Mouse (Mus musculus): Measurements from ENCODE around the gene Hrh3.

Hrh3 gene

GRCm38 (mm10) chr2:180107081-180107480 lies 2.8 kb upstream of the Hrh3 start:
- DNase-seq (ENCODE audit: low spot score in 2 of 2), result peak in 1 of 2 experiments; percentile 48

- no peak for DNase-seq (ENCODE audit: low spot score in 2 of 2)
Measured at GRCm38 (mm10) chr2:180105441-180106190, 1.3 kb upstream of the Hrh3 start.

GRCm38 (mm10) chr2:180104659-180105377 lies 530 bp upstream of the Hrh3 start:
- DNase-seq (ENCODE audit: low spot score in 2 of 2), result no peak

GRCm38 (mm10) chr2:180103151-180103977 lies 924 bp downstream of the Hrh3 start:
- no peak for DNase-seq (ENCODE audit: low spot score in 2 of 2)

- DNase-seq (ENCODE audit: low spot score in 2 of 2), result peak in 1 of 2 experiments; percentile 37
Measured at GRCm38 (mm10) chr2:180099529-180099928, 4.8 kb downstream of the Hrh3 start.

- DNase-seq (ENCODE audit: low spot score in 2 of 2), result no peak
Measured at GRCm38 (mm10) chr2:180098167-180098566, 6.1 kb downstream of the Hrh3 start.

GRCm38 (mm10) chr2:180097585-180097984 lies 6.7 kb downstream of the Hrh3 start:
- DNase-seq (ENCODE audit: low spot score in 2 of 2), result no peak

GRCm38 (mm10) chr2:180095711-180096110 lies 8.6 kb downstream of the Hrh3 start:
- DNase-seq (ENCODE audit: low spot score in 2 of 2), result no peak

- no peak for DNase-seq (ENCODE audit: low spot score in 2 of 2)
Measured at GRCm38 (mm10) chr2:180090285-180090684, 14.0 kb downstream of the Hrh3 start.

GRCm38 (mm10) chr2:180087472-180087871 lies 16.8 kb downstream of the Hrh3 start:
- peak in 1 of 2 experiments; percentile 13 for DNase-seq (ENCODE audit: low spot score in 2 of 2)

- no peak for DNase-seq (ENCODE audit: low spot score in 2 of 2)
Measured at GRCm38 (mm10) chr2:180086637-180087027, 17.7 kb downstream of the Hrh3 start.

- peak in 1 of 2 experiments; percentile 11 for DNase-seq (ENCODE audit: low spot score in 2 of 2)
Measured at GRCm38 (mm10) chr2:180085926-180086636, 18.2 kb downstream of the Hrh3 start.

- no peak for DNase-seq (ENCODE audit: low spot score in 2 of 2)
Measured at GRCm38 (mm10) chr2:180084565-180084964, 19.7 kb downstream of the Hrh3 start.

GRCm38 (mm10) chr2:180083063-180083462 lies 21.2 kb downstream of the Hrh3 start:
- no peak for DNase-seq (ENCODE audit: low spot score in 2 of 2)

GRCm38 (mm10) chr2:180080680-180081079 lies 23.6 kb downstream of the Hrh3 start:
- DNase-seq (ENCODE audit: low spot score in 2 of 2), result no peak

- DNase-seq (ENCODE audit: low spot score in 2 of 2), result no peak
Measured at GRCm38 (mm10) chr2:180077622-180078021, 26.7 kb downstream of the Hrh3 start.

GRCm38 (mm10) chr2:180072886-180073285 lies 31.4 kb downstream of the Hrh3 start:
- DNase-seq (ENCODE audit: low spot score in 2 of 2), result no peak

GRCm38 (mm10) chr2:180071671-180072070 lies 32.6 kb downstream of the Hrh3 start:
- DNase-seq (ENCODE audit: low spot score in 2 of 2), result no peak

- peak; percentile 88 to 94 for DNase-seq (ENCODE audit: low spot score in 2 of 2)
Measured at GRCm38 (mm10) chr2:180070481-180071453, 33.5 kb downstream of the Hrh3 start, which contains the start of gene Mtg2. Gene Mtg2 (plus strand): TSS chr2:180070588.

GRCm38 (mm10) chr2:180069770-180070480 lies 34.4 kb downstream of the Hrh3 start:
- DNase-seq (ENCODE audit: low spot score in 2 of 2), result no peak
